16 mouse cellular contexts compared by ENCODE assay signal in the genomic region with DNA sequence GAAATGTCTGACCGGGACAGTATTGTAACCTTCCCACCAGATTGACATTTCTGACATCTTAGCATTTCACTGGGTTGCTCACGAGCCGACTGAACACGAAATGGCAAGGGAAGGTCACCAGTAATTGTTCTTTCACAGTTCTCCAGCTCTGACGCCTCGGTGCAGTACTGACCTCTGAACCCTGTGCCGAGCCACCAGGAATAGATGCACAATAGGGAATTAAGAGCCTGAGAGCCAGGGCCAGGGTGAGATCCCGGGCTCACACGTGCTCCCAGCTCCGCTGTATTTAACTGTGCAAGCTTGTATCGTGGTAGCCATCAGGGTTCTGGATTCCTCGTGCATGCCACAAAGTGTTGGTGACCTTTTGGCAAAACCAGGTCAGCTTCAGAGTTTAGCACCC.
DNase-seq lines count a peak whose midpoint lies in the region; ATAC-seq and TF ChIP-seq lines count a peak whose summit lies in the region.
"Had no signal": no experiment of that assay in that cellular context is flagged by ENCODE, and none has a peak within 500 bp of the region (broad histone marks: within the 10 kb centered on the region; RNA-seq: fewer than 3 reads in every experiment).

No protein-coding gene starts in this region.

- ATAC-seq in kidney, postnatal 0 days (replicated peaks; ENCODE audit: low FRiP score, low read depth), result no peak
- ATAC-seq: forebrain, embryonic 15.5 days; hindbrain, postnatal 0 days; lung, postnatal 0 days had no signal

- H3K27me3 ChIP-seq in kidney, postnatal 0 days (ENCODE audit: insufficient read depth, low read length), result no peaks in the 10 kb centered on the region
- H3K27me3 ChIP-seq: forebrain, embryonic 15.5 days; heart, embryonic 12.5 days; limb, embryonic 15.5 days had no signal

- no peak overlapping the region for H3K9ac ChIP-seq in kidney, postnatal 0 days (ENCODE audit: low read depth, low read length)
- H3K9ac ChIP-seq: forebrain, embryonic 15.5 days; heart, embryonic 12.5 days; limb, embryonic 15.5 days had no signal

- no peak for DNase-seq in gastrocnemius, adult 2 months
- DNase-seq in gastrocnemius, postnatal 14 days, result no peak
- DNase-seq in kidney, postnatal 0 days (ENCODE audit: low spot score), result no peak
- DNase-seq in kidney, postnatal 10 days, result no peak
- DNase-seq in embryo, embryonic 11 days, result peak; percentile 65
- peak; percentile 54 for DNase-seq in mesoderm, embryonic 11.5 days (ENCODE audit: low read depth, low spot score)
- no peak for DNase-seq in layer of hippocampus, postnatal 25 days (ENCODE audit: extremely low spot score in 1 of 2, low spot score in 1 of 2)
- no peak for DNase-seq in T-cell, adult 2 months (ENCODE audit: low spot score)
- DNase-seq: cerebellum, adult 8-10 months; heart, postnatal 14 days; layer of hippocampus, postnatal 36 days had no signal

- no peaks in the 10 kb centered on the region for H3K36me3 ChIP-seq in kidney, postnatal 0 days (ENCODE audit: insufficient read depth, low read length)
- H3K36me3 ChIP-seq: forebrain, embryonic 15.5 days; heart, embryonic 12.5 days; limb, embryonic 15.5 days had no signal

- TF ChIP-seq CTCF in gastrocnemius, adult 2 months (IDR thresholded peaks at IDR 0.05), result no peak
- TF ChIP-seq CTCF in kidney, postnatal 0 days (IDR thresholded peaks at IDR 0.05; ENCODE audit: low read depth), result no peak

- no peak overlapping the region for H3K4me2 ChIP-seq in kidney, postnatal 0 days (ENCODE audit: low read length)
- H3K4me2 ChIP-seq: forebrain, embryonic 15.5 days; heart, embryonic 12.5 days; limb, embryonic 15.5 days had no signal

- WGBS in kidney, postnatal 0 days, result 30% methylated on average over 12 of the region's 12 CpGs

- peaks cover 7% of the 10 kb centered on the region for H3K4me1 ChIP-seq in kidney, postnatal 0 days (replicated peaks; ENCODE audit: insufficient read depth, low read length)
- H3K4me1 ChIP-seq: forebrain, embryonic 15.5 days had no signal

- H3K4me3 ChIP-seq in gastrocnemius, adult 2 months, result no peak overlapping the region
- no peak overlapping the region for H3K4me3 ChIP-seq in kidney, postnatal 0 days (replicated peaks; ENCODE audit: low read depth, low read length)
- H3K4me3 ChIP-seq: forebrain, embryonic 15.5 days; heart, embryonic 12.5 days; limb, embryonic 15.5 days had no signal

- intact Hi-C loops in gastrocnemius, adult 2 months (cut with DNase I), result no loop called here
- intact Hi-C loops in gastrocnemius, postnatal 14 days (cut with DNase I; ENCODE audit: low total_unique reads), result no loop called here

- no peaks in the 10 kb centered on the region for H3K9me3 ChIP-seq in kidney, postnatal 0 days (replicated peaks; ENCODE audit: low read length)
- H3K9me3 ChIP-seq: forebrain, embryonic 15.5 days; heart, embryonic 12.5 days; limb, embryonic 15.5 days had no signal

- H3K27ac ChIP-seq in gastrocnemius, adult 2 months, result peak overlapping the region; percentile 12; the same call in 1 of the 2 replicates
- H3K27ac ChIP-seq in kidney, postnatal 0 days, result 0 out of 2 replicates have a peak overlapping the region, but pooled peaks have one; percentile 1
- H3K27ac ChIP-seq: forebrain, embryonic 15.5 days; hindbrain, postnatal 0 days; limb, embryonic 15.5 days had no signal

Comparison
In these comparisons a context has a peak if more than half of its experiments do, and no peak if none do; other contexts are left out.
1. DNase-seq: peak in embryo, embryonic 11 days (single experiment) and mesoderm, embryonic 11.5 days (single experiment); none in gastrocnemius, adult 2 months (single experiment), gastrocnemius, postnatal 14 days (single experiment), kidney, postnatal 0 days (single experiment), kidney, postnatal 10 days (single experiment), layer of hippocampus, postnatal 25 days (0 of 2) and T-cell, adult 2 months (single experiment).